Mouse (Mus musculus): ENCODE measurements at regions not wholly inside any gene's neighbourhood (a gene's known extent, or its start where the extent isn't known, plus 50 kb on each side); places are given as distances from the start of the nearest gene placed in this dataset.

DNA sequence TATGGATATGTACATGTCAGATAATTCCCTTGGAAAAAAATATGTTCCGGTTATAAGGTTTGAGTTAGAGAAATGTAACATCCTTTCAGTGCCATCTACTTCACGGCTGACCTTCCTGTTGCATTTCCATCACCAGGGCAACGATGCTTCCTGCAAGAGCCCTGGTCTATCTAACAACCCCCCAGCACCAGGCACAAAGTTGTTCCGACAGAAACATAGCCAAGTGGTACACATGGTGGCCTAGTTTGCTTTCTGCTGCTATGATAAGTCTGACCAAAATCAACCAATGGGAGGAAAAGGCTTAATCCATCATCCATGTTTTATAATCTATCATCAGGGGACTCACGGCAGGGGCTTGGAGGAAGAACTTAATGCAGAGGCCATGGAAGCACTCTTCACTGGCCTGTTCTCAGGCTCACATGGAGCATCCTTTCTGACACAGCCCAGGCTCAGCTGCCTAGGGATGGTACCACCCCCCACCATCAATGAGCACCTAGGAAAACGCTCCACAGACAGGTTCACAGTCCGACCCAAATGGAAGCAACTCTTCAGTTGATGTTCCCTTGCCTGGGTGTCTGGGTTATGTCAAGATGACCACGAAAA is 372.2 kb downstream of the Cbln4 start:
- no peak for DNase-seq

DNA sequence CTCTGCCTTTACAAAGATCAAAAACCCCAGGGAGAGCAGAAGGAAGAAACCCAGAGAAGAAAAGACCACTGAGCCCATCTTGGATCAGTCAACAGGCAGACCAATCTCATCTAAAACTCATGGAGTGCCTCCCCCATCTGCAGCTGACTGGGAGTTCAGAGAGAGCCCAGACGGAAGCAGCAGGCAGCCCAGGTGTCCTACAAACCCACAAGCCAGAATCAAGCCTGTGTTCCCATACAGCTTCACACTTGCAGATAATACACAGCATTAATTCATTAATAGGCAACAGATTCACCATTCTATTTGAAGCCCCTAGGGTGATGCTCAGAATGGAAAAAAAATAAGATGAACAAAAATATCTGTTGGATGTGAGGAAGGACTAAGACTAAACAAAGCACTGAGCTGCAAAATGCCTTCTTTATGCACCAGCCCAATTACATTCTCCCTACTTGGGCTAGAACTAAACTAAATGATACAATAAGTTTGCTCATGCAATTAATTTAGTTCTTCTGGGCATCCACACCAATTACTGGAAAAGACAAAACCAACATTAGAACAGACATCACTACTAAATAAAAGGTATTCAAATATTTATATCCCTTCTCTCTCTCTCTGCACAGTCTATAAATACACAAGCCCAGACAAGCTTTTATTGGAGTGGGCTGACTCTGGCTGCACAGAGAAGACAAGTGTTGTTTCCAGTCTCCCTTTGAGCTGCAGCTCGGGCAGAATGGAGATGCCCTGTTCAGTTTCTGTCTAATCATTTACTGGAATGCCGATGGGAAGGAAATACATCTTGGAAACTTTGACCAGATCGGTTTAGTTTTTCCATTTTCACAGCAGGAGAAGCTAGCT is 374.2 kb downstream of the Cbln4 start:
- no peak for DNase-seq

DNA sequence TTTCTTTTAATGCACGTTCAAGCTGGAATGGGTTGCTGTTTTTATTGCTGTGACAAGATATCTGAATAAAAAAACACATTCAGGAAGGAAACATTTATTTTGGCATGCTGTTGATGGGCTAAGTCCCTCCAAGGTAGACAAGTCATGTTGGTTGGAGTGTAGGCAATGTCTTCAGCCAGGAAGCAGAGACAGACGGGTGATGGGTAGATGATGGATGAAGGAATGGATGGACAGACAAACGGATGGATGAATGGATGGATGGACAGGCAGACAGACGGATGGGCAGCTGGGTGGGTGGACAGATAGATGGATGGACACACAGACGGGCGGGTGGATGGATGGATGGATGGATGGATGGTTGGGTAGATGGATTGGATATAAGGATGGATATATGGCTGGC is 380.7 kb downstream of the Cbln4 start:
- no peak for DNase-seq

DNA sequence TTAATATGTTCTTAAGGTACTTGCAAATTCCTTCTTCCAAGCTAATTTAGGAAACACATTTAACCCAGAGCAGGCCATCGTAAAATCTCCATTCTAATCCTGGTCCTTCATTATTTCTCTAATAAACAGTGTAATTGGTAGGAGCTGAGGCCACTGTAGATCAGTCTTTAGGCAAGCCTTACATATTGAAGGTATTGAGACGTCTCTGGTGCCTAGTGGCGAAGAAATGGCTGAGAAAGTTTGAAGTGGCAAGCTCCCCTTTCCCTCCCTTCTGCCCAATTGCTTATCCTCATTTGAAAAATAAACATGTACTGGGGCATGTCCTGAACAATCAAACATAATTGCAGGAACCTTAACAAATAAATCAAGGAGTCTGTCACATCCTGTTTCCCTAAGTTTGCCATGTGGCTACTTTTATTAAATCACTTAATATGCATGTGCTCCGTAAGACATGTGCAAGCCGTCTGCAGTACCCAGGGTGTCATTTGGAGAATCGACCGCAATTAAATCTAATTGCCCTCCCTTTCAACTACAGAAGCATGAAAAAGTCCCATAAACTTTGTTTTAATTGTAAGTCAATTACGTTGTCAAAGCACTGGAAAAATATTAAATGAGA is 381.3 kb downstream of the Cbln4 start:
- DNase-seq = no peak

DNA sequence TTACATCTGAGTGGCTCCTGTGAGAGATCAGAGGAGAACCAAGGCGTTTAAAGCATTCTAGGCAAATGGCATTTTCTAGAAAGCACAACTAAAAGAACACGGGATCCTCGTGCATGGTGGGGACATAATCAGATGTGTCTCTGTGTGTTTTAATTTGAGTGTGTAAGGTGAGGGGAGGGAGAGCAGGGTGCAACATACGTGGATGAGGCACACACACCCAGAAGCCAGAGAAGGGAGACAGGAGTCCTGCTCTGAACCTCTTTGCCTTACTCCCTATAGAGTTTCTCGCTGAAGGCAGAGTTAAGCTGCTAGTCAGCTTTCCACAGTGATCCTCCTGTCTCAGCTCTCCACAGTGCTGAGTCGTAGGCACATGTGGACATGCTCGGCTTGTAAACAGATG is 386.1 kb downstream of the Cbln4 start:
- DNase-seq = no peak

DNA sequence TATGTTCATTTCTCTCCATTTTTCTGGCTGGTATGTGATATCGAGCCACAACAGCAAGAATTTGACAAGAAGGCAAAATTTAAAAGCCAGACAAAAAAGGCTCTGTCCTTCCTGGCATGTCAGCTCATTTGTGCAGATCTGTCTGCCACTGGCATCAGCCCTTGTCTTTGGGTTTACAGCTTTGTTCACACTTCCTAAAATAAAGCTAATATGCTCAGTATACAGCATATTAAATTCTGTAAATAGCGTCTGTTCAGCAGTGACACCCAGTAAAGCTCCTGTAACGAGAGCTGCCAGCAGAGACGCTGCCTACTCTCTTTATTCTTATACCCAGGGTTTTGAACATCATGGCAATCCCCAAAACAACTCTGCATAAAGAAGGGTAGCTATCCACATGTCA is 401.5 kb downstream of the Cbln4 start:
- DNase-seq = no peak

DNA sequence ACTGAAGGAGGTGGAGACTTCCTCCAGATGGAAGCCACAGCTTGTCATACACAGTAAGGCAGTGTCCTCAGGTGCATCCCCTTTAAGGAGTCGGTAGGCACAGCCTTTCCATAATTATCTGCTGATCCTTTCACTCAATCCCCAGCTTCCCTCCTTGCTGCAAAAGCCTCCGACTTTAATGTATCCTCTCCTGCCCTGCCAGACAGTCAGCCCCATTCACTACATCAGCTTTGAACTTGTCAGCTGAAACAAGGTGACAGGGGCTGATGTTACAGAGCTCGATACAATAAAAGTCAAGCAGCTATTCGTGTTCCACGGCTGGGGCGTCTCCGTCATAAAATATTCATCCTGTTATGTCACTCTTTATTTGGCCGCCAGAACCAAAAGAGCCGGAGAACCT is 402.8 kb downstream of the Cbln4 start:
- DNase-seq = peak; percentile 15

DNA sequence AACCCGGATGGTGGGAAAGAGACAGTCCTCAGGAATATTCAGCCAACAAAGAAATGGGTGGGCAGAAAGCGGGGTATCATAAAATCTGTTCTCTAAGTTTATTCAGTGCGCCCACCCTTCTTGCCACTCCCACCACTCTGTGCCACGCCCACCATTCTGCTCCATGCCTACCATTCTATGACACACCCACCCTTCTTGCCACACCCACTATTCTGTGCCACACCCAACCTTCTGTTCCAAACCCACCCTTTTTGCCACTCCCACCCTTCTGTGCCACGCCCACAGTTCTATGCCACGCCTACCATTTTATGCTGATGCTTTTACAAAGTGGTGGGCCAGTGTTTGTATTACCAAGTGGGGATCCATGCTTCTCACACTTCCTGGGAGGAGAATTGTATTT is 404.3 kb downstream of the Cbln4 start:
- no peak for DNase-seq

DNA sequence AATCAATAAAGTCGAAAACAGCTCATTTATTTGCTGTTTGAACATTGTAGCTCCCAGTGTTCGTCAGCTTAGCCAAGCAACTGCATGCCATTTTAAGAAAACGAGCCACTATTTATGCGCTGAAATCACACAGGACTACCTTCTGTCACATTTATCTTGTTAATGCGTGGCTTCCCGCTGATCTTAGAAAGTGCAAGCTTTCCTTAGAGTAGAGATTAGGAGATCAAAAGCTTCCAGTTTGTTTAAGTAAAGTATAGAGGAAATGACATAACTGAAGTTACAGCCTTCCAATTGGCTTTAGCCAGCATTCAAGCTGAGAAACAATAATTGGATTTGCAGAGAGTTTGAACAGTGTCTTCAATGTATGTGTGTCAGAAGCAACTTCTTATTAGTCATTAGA is 406.4 kb downstream of the Cbln4 start:
- DNase-seq = no peak

DNA sequence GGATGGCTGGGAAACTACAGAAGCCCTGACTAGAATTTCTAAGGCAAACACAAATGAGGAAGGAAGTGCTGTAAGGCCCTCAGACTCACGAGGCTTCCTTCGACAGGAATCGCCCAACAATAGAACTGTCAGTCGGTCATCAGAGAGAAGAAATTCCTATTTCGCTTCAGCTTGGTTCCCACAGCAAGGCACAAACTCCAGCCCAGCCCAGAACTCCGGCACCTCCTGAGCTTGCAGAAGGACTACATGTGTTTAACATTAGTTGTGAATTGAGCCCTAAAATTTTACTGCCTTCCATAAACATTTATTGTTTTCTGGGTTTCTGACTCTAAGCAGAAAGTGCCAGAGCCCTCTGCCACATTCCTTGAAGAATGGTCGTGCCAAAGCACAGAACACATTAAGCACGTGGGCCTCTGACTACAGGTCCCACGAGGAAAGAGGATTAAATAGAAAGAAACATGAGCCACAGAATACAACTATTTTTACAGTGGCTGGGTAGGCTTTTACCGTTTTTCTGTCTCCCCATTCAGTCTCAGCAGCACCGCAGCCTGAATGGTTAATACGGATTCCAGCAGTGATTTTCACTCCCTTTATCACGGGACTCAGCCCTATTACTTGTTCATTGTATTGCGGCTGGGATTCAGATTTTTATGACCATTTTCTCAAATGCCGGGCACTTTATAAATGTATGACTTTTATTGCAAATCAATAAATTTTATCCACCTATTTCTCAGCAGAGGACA is 409.7 kb downstream of the Cbln4 start:
- DNase-seq = peak; percentile 31

DNA sequence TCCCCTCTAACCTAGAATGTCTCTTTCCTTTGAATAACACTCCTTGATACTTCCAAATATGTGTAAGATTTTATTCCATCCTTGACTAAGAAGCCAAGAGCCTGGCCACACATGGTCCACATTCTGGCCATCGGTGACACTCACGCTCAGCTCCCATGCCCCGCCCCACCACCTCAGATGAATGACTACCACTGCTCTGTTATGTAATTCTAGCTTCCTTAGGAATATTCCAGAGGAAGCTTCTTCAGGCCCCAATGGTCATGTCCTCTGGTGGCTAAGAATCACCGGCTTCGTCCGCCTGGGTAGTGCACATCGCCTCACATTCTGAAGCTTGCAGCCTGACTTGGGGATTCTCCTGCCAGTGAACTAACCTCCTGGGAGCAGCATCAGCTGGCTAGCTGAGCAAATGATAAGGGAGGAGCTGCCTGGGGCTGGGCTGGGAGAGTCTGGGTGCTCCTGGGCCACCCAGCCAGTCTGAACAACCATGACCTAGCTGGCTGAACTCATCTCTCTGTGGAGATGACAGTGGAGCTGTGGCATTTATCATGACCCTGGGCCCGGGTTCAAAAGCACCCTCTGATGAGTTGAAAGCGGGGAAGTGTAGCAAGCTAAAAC is 413.1 kb downstream of the Cbln4 start:
- peak; percentile 38 for DNase-seq

DNA sequence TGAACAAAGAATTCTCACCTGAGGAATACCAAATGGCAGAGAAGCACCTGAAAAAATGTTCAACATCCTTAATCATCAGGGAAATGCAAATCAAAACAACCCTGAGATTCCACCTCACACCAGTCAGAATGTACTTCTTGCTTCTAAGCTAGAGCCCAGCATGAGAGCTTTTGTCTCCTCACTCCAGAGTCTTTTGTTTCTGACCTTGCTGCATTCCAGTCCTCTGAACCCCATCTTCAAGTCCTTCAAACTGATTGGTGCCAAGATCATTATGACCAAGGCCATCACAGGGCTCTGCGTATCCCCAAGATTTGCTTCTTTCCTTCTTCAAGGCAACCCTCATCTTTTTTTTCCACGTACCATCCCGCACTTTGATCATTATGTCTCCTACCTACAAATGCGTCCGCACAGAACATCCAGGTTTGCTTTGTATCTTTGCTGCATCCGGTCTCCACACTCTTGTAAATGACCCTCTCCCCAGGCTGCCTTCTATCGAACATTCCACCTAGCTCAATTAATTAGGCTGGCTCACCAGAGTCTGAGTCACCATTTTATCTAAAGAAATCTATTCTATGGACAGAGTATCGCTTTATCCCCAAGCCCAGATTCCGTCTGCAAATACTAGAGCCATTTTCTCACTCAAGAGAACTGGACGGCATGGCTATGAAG is 414.9 kb downstream of the Cbln4 start:
- no peak for DNase-seq

DNA sequence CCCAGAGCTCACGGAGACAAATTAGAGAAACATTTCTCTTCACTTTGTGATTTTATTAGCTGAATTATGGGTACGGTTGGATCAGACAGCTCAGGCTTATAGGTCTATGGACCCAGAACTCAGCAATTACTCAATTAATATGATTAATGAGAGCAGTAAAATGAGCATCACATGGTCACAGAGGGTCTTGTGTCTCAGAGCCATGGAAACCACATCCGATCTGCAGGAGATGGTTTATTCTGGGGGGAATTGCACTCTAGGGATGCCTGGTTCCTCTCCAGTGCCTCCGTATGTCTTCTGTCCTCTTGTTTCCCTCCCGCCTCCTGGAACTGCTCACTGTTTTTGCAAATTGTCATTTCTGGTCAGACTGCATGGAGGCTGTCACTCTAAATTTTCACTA is 422.6 kb downstream of the Cbln4 start:
- DNase-seq = no peak

DNA sequence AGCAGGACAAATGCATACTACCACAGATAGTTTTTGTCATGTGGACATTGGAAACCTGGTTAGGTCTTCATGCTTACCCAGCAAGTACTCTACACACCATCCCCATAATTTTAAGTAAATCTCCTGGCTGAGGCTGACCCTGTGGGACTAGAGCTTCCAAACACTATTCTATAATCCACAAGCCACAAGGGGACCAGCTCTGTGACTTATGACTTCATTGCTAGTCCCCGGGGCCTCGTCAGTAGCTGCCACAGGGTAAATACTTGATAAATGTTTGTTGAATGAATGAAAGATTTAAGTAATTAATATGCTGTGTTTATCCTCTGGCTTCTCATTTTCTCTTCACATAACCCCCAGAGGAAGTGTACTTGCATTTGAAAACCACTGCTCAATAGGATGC is 423.0 kb downstream of the Cbln4 start:
- no peak for DNase-seq

DNA sequence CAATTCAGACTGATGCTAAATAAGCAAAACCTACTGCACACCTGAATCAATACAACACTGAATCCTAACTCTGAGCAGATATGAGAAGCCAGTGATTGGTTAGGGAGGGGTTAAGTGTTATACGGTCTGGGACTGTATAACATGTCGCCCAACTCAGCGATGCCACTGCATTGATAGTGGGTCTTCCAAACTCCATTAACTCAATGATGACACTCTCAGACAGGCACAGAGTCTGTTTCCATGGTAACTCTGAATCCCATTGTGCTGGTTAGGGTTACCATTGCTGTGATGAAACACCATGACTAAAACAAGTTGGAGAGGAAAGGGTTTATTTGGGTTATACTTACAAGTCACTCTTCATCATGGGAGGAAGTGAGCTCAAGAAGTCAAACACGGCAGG is 424.5 kb downstream of the Cbln4 start:
- no peak for DNase-seq

DNA sequence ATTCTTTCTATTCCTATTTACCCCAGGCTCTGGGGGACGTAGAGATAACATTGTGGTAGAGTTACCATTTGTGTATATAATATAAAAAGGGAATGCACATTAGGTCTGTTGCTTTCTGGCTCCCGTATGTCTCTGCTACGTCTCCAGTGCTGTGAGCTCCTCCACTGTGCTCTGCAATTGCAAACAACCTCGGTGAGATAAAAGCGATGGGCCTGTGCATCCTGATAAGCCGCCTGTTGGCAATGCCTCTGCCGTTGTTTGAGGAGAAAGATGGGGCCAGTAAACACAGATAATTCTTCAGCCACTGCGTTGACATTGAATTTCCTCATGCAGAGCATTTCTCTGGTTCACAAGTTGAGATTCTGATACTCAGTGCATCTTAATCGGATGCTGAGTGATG is 424.9 kb downstream of the Cbln4 start:
- no peak for DNase-seq

DNA sequence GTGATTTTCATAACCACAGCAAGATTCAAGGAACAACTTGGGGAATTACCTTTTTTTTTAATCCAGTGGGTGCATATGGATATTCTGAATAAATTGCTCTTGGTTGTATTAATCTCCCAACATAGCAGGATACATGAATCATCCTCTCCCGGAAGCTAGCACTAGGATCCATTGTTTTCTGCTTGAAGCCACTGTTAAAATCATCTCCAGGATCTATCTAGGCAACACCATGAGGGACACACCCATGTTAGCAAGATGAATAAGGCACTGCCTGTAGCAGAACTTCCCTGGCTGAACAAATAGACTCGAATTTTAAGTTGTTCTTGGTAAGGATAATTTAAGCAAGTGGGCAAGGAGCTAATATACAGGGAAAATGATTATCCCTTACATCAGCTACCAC is 427.8 kb downstream of the Cbln4 start:
- DNase-seq = no peak

DNA sequence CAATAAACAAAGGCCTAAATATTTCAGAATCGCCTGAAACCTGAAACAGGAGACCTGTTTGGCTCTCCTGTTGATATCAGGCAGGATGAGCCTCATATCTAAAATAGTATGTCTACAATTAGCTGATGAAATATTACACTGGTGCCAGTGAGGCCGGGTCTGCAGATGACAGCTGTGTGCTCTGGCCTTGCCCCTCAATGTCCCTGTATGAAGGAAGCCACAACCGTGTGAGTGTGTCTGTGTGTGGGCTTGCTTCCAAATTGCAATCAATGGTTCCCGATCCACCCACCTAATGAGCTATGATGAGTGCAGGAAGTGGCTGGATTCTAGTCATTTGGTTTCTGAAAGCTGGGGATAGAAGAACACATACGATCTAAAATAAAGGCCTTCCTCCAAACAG is 438.2 kb downstream of the Cbln4 start:
- DNase-seq = no peak

DNA sequence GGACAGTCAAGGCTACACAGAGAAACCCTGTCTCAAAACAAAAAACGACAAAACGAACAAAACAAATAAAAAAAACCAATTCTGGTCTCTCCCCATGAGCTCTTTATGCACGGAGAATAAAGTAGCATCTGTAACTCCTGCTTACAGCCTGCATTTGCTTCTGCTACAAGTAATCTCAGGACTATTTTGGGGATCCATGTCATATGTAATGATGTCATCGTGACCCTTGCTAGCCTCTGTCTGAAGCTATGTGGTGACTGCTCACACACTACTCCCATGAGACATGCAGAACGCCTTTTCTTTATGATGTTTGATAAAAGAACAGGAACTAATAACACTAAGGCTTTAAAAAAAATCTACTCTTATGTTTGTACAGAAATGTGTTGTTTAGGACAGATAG is 448.0 kb downstream of the Cbln4 start:
- no peak for DNase-seq

DNA sequence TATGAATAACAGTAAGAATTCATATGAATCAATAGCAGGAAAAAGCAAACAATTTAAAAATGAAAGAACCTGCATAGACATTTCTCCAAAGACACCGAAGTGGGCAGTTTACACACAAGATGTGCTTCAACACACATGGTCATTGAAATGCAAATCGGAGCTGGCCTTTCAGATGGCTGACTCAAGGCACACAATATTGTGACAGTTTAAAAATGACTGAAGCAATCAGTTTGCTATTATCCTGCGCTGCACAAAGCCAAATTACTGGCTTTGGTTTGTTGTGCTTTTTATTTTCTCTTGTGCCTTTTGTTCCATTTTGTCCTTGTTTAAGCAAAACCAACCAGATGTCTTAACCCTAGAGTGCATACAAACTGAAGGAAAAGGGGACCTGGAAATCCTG is 449.4 kb downstream of the Cbln4 start:
- DNase-seq = no peak

DNA sequence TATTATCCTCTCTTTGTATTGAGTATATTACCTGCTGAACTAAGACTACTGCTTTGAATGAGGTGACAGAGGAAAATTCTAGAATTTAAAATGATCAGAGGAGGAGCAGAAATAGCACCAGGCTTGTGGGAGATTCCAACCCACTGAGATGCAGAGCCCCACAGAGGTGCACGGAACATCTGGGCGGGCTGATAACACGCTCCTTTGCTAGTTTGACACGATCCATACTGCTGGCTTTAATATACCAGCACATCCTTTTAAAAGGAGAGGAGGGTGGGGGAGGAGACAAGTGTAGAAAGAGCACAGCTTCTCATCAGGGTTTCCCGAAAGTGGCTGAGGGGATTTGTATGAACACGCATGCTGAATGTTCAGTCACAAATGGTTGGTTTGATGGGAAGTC is 451.0 kb downstream of the Cbln4 start:
- no peak for DNase-seq

DNA sequence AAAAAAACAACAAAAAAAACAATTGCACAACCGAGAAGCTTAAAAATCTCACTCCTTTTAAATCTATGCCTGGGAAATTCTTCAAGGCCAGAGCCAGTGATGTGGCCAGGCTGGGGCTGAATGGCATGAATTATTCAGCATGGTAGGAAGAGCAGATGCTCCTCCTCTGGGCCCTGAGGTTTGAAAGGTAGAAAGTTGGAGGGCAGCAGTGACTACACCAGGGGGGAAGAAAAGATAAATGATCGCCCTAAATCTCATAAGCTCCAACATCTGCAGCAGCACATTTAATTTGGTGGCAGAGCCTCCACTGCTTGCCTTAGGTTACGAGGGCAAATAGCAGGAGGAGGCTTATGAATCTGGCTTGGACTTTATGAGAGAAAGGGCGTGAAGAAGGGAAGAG is 455.1 kb downstream of the Cbln4 start:
- DNase-seq = no peak

DNA sequence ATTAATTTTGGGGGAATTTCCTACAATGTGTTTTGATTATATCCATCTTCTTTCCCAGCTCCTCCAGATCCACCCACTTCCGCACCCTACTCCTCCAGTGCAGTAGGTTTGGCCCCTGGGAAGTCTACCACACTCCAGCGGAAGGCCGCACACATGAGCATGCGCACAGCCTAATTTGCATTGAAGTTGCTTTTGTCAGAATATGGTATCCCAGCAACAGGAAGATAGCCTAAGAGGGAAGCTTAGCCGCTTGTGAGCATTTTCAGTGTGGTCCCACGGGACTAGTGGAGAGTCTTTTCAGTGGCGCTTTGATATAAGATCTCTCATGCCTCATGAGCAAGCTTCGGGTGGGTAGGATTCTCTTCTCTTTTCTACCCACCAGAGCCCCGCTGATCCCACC is 455.6 kb downstream of the Cbln4 start:
- no peak for DNase-seq
